Mouse (Mus musculus) E14TG2a.4 (cell line): ENCODE data around the gene Kif21a.

Source experiments
- CTCF ChIP-seq: conservative IDR thresholded peaks from 2 replicates; pipeline ENCODE4 v1.5.1; 2014; ENCODE audit warnings: low read length
- NANOG ChIP-seq: IDR thresholded peaks from 2 replicates; pipeline ENCODE4 v1.6.1; 2014; ENCODE audit warnings: borderline replicate concordance, low read length, mixed read lengths

DNA sequence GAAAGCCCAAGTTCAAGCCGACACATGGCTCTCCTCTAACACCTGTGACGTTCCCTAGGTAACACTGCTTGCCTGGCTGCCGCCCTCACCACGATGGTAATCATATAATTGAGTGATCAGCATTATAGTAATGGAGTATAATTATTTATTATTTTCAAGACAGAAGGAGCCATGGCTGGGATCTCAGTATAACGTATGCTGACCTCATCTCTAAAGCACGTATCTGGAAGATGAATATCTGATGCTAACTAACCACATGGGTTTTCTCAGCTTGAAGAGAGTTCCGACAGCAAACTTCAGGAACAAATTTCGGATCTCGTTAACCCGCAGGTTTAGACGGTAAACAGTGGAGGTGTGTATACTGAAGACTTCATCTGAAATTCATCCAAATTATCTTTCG is 33.4 kb downstream of the Kif21a start:
- TF ChIP-seq CTCF (no peak), NANOG (no peak)
